Mouse (Mus musculus) NIH3T3 (cell line): ENCODE data around the gene Slirp.
A peak's percentile ranks its signal among the peaks of the same experiment; 100 is the strongest.

ENCODE experiments used
- DNase-seq: peaks from one replicate; pipeline ENCODE4 v3.0.0-alpha.2; 2012; ENCODE audit warnings: low read depth

The Slirp gene

DNA sequence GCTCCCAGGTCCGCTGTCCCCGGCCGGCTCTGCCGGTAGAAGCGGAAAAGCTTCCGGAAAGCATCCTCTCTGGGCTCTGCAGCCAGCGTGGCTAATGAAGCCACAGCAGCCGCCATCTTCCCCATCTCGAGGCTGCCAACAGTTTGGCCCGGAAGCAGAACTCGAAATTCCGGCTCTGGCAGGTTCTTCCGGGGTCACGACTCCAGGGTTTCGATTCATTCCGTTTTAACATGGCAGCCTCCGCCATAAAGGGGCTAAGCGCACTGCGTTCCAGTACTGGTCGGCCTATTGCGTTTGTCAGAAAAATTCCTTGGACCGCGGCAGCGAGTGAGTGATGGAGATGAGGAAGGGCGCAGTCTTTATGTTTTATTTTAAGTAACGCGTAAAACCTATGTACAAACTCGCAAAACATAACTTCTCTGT, at the start of gene Slirp, which contains the start of gene Alkbh1:
Gene Slirp, plus strand, starts transcription at position 197 of the 423 bp plus-strand sequence.
Gene Alkbh1, minus strand, starts transcription at position 318 of the 423 bp plus-strand sequence.
- peak; percentile 94 for DNase-seq

DNA sequence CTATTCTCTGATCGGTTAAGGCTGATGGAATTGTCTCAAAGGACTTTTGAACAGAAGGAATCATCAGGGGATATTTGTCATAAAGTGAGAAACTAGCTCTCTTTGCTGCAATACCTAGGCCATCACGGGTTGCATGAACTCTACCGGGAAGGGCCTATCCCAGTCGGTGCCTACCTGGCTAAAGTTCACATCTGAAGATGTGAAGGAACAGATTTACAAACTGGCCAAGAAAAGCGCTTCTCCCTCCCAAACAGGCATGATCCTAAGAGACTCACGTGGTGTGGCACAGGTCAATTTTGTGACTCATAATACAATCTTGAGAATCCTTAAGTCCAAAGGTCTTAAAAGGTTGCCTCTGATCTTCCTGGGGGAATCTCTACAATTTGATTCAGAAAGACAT, 49.4 kb upstream of the Slirp start:
- no peak for DNase-seq

DNA sequence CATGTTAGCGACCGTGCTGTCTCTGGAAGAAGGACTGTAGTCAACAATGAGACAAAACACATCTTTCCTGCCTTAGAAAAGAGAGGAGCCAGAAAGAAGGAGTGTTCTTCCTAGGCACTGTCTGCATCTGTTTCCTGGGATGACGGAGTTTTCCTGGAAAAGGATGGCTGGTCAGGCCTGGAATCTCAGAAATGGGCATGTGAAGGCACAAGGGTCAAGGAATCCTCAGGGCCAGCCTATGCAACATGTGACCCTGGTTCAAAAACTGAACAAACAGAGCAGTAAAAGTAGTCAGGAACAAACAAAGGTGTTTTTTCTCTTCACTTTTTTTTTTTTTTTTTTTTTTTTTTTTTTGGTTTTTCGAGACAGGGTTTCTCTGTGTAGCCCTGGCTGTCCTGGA, 46.6 kb upstream of the Slirp start:
- no peak for DNase-seq

- no peak for DNase-seq
Measured at GRCm38 (mm10) chr12:87397811-87398417, 45.8 kb upstream of the Slirp start.

DNA sequence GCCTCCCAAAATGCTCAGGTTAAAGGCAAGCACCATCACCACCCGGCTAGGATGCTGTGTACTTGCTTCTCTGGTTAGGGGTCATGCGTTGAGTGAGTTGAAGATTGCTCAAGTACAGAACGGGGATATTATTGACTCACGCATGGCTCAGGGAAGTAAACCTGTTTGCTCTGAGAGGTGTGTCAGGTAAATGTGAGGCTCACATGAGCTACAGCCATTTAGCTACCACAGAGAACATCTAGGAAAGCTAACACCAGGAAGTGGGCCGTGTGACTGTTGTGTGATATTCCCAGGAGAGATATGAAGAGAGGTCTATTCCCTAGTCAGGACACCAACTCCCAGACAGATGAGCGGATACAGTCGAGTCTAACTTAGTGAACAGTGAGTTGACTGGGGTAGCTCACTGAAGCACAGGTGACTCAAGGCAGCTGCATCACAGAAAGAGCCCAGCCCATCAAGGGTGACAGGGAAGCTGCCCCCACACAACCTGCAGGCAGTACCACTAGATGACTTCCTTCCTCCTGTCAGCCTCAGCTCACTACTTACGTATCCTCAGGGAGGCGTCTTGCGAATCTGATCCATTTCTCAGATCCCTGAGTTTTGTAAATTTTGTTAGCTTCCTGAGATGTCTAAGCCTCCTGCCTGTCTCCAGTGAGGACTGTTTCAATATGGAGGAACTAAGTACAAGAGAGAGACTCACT, 44.4 kb upstream of the Slirp start:
- no peak for DNase-seq

- DNase-seq, result peak; percentile 64
Measured at GRCm38 (mm10) chr12:87401883-87402282, 41.8 kb upstream of the Slirp start.

- no peak for DNase-seq
Measured at GRCm38 (mm10) chr12:87405165-87405564, 38.5 kb upstream of the Slirp start.

GRCm38 (mm10) chr12:87405721-87406120, 38.0 kb upstream of the Slirp start:
- DNase-seq, result peak; percentile 49

DNA sequence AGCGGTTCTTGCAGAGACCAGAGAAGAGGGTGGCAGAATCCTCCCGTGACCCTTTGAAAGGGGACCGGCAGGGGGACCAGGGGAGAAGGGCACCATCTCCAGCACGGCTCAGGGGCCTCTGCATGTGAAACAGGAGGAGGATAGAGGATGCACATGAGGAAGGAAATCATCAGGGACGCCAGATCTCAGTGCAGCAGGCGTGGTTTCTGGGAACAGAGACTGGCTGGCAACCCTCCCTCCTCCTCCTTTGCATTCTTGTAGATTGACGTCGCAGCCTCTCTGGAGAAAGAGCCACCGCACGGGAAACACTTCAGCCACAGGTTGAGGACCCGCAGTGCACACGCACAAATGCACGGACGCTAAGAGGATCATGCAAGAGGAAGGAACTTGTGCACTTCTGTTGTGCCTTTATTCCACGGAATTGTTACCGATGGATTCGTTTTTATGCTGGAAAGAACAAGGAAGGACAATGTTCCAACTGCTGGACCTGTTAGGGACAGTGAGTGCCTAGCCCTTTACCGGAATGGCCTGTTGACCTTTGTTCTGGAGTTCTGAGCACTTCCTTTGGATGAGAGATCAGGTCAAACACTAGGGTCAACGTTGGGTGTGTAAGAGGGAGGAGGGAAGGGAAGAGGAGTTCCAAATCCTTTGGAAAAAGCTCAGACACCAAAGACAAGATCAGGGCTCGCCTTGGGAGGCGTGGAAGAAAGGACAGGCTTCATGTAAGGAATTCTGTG, 35.7 kb upstream of the Slirp start:
- peak; percentile 76 for DNase-seq

- DNase-seq, result no peak
Measured at GRCm38 (mm10) chr12:87409123-87409522, 34.6 kb upstream of the Slirp start.

DNA sequence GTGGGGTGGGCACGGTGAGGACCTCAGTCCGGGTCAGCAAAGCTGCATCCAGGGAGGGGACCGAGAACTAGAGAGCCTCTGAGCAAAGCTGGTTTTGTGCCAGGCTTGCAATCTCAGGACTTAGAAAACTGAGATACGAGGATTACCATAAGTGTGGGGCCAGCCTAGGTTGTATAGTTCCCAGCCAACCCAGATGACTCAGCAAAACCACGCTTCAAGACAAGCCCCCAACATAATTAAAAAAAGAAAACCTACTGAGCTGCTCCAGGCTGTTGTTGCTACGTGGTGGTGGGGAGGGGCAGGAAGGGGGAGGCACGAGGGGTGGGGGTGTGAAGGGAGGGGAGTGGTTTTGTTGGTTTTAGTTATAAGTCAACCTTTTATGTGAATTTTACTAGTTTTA, 32.7 kb upstream of the Slirp start:
- DNase-seq, result peak; percentile 78

DNA sequence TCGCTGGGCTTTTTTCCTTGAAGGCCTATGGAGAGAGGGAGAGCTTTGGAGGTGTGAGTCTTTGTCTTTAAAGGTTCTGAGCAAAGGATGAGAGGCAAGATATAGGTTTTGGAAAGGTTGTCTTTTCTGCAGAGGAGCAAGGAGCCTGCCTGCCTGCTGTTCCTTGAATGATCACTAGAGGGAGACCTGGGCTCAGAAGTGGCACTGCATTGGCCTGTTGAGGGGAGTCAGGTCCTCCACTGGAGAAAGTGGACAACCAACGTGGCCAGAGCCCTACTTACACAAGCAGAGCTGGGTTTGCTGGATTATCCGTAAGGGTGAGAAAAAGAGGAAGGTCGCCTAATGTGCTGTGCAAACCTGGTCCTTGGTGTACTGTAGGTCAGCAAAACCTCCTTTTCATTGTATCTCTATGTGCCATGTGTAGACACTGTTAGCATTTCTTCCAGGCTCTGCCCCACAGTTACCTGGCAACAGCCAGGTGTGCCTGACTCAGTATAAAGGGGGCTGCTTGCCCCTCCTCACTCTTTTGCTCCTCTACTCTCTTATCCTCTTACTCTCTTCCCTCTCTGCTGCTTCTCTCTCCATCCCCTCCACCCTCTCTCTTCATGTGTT, 30.4 kb upstream of the Slirp start:
- peak; percentile 85 for DNase-seq

- no peak for DNase-seq
Measured at GRCm38 (mm10) chr12:87415358-87415757, 28.3 kb upstream of the Slirp start.

GRCm38 (mm10) chr12:87416690-87417089, 27.0 kb upstream of the Slirp start:
- DNase-seq, result peak; percentile 74

- no peak for DNase-seq
Measured at GRCm38 (mm10) chr12:87418921-87419320, 24.8 kb upstream of the Slirp start.

DNA sequence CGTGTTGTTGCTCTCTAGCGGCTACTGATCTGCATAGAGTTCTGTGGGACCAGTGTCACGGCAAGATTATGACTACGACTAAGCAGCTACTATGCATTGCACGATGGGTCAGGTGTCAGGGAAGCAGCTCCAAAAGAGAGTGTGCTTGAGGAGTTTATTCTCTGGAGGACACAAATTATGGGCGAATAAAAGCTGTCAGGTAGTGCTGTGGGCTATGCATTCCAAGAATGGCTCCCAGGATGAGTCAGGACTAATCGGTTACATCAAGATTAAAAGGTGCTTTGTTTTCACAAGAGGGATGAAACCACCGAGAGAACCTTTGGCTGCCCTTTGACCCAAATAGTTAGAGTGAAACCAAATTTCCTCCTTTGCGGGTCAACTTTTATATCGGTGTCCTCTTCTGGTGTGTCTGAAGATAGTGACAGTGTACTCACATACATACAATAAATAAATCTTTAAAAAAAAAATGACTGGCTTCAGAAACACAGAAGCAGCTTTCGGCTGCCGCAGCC, 23.7 kb upstream of the Slirp start:
- no peak for DNase-seq

GRCm38 (mm10) chr12:87421708-87422507, 21.8 kb upstream of the Slirp start:
- no peak for DNase-seq

DNA sequence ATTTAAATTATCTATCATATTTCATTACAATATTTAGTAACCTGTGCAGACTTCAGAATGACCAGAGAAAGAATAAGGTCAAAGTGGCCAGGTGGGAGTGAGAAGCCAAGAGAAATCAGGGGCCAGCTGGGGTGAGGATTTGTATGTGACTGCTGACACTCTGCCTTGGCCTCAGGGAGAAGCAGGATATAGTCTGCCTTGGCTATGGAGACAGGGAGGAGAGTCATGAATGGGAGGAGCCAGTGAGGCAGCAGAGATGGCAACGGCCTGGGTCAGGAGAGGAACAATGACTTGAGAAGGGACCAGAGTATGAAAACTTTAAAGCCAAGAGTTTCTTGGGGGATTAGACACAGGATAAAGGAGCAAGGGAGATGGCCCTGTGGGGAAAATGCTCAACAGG, 20.0 kb upstream of the Slirp start:
- no peak for DNase-seq

GRCm38 (mm10) chr12:87424516-87424915, 19.2 kb upstream of the Slirp start:
- DNase-seq, result no peak

- DNase-seq, result no peak
Measured at GRCm38 (mm10) chr12:87426354-87427031, 17.2 kb upstream of the Slirp start.

GRCm38 (mm10) chr12:87428295-87428694, 15.4 kb upstream of the Slirp start:
- DNase-seq, result no peak
